Mouse (Mus musculus) heart, postnatal 0 days (tissue): ENCODE data around the gene Prkn.

Experiments used
- CTCF ChIP-seq: IDR thresholded peaks from 2 replicates; pipeline ENCODE4 v1.5.1; 2016; ENCODE audit warnings: antibody characterized with exemption, control low read depth, low read depth
- EP300 ChIP-seq: IDR thresholded peaks from 2 replicates; pipeline ENCODE4 v1.6.1; 2016; ENCODE audit warnings: antibody characterized with exemption, low read depth

DNA sequence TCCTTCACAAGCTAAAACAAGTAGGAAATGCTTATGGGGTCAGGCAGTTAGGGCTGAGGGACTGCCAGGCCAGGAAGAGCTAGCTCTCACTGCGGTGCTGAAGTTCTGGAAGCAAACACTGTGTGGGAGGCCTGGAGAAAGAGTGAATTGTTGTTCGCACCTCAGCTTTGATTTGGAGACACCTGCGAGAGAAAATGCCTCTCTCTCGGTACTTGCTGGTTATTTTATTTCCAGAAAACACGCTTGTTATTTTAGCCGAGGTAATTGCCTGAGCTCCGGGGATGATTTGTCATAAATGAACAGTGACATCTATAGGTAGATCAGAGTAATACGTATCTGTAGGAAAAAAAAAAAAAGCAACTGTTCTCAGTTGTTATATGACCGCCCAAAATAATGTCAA lies 1132.4 kb downstream of the Prkn start:
- peak; percentile 41 for TF ChIP-seq CTCF
- TF ChIP-seq EP300, result no peak
